Mouse (Mus musculus) right cerebral cortex, postnatal 25 days (tissue): ENCODE data around the gene Resp18.

ENCODE experiments used
- DNase-seq: peaks from one replicate; pipeline ENCODE4 v3.0.0; 2022

Gene Resp18

GRCm38 (mm10) chr1:75264091-75264880 is 13.9 kb downstream of the Resp18 start, which contains the start of gene Ptprn:
Ptprn (minus strand) TSS chr1:75264502.
- peak; percentile 87 for DNase-seq

- peak; percentile 72 for DNase-seq
Measured at GRCm38 (mm10) chr1:75262969-75263951, 15.0 kb downstream of the Resp18 start.

GRCm38 (mm10) chr1:75261278-75261677 is 16.9 kb downstream of the Resp18 start:
- no peak for DNase-seq

- no peak for DNase-seq
Measured at GRCm38 (mm10) chr1:75255516-75256046, 22.6 kb downstream of the Resp18 start.

- DNase-seq = no peak
Measured at GRCm38 (mm10) chr1:75254625-75255013, 23.6 kb downstream of the Resp18 start.

DNA sequence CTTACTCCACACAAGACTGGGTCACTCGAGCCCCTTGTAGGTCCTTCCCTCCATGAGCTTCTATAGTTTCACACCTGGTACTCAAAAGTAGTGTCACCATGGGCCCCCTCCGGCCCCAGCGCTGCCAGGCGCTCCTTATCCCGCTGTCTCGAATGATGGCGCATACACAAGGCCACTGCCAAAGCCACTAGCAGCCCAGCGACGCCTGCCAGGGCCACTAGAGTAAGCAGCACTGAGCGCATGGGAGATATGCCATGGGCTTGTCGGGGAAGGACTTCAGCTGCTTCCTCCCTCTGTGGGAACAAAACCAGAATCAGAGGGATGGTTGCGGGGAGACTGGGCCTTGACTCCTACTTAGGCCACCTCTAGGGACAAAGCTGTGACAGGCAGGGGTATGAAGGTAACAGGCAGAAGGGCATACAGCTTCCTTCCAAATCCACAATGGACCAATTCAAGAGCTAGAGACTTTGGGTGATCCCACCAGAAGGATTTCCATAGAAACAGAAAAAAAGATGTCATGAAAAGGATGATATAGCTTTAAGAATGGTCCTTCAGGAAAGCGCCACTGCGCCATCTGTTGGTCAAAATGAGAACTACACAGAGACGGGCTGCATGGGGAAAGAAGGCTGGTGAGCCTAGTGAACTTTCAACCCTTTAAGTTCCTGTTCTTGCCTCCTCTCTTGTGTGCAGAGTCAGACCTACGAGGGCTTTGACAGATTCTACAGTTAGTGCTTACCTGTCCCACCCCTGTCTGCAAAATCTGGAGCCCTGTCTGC is 24.2 kb downstream of the Resp18 start:
- peak; percentile 76 for DNase-seq

GRCm38 (mm10) chr1:75253029-75253428 is 25.2 kb downstream of the Resp18 start:
- DNase-seq = no peak

DNA sequence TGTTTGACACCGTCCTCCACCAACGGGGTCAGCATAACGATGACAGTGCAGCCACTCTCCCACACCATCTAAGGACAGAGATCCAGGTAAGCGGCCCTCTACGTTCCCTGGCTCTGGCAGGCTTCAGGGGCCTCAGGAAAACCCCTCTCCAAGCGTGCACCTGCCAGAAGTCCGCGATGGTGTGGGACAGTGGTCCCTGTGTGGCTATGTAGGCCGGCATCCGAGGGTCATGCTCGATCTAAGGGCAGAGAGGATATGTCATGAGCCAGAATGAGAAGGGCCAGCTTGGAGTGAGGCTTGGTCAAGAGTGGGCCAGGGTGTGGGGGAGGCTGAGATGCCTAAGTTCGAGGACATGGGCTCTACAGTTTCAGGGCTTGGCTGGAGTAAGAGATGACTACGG is 25.9 kb downstream of the Resp18 start:
- no peak for DNase-seq

DNA sequence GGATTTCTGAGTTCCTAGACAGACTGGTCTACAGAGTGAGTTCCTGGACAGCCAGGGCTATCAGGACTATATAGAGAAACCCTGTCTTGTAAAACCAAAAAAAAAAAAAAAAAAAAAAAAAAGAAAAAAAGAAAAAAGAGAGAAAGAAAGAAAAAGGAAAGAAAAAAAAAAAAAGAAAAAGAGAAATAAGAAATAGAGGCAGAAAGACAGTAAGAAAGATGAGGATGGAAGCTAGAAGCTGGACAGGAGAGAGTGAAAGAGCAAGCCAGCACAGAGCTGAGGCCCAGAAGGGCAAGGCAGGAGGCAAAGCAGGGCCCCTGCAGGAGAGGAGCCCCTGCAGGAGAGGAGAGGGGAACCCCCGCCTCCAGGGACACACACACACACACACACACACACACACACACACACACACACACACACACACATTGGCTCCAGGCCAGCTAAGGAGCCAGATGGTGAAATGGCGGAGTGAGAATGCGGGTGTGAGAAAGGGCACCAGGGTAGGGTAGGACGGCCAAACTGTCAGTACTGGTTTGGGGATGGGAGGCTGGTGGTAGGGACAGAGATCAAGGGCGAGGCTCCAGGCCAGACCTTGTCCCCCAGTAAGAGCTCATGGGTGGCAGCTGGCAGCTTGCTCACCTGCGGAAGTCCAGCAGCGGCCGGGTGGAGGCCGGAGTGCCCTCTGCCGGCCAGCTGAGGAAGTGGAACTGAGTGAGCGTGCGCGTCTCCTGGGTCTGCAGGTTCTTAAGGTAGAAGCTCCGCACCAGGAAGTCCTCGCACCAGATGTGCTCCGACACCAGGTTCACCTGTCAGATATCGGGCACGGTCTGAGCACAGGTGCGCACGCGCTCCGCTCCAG is 26.9 kb downstream of the Resp18 start:
- peak; percentile 75 for DNase-seq

DNA sequence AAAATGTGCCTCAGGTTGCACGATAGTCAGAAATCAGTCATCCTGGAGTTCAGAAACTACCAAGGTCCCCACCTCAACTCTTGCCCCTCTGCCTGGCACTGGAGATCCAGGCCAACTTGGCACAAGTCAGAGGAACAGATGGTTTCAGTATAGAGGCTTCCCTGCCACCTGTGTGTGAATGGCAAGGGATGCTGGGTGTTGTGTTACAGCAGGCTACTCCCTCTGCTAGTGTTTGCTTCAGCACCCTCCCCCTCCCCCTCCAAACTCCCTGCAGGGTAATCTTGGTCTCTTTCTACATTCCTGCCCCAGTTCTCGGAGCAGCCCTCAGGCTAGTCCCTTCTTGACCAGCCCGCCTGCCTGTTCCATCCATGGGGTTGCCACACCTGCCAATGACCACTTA is 27.7 kb downstream of the Resp18 start:
- DNase-seq = no peak

GRCm38 (mm10) chr1:75248041-75248772 is 30.0 kb downstream of the Resp18 start:
- no peak for DNase-seq

DNA sequence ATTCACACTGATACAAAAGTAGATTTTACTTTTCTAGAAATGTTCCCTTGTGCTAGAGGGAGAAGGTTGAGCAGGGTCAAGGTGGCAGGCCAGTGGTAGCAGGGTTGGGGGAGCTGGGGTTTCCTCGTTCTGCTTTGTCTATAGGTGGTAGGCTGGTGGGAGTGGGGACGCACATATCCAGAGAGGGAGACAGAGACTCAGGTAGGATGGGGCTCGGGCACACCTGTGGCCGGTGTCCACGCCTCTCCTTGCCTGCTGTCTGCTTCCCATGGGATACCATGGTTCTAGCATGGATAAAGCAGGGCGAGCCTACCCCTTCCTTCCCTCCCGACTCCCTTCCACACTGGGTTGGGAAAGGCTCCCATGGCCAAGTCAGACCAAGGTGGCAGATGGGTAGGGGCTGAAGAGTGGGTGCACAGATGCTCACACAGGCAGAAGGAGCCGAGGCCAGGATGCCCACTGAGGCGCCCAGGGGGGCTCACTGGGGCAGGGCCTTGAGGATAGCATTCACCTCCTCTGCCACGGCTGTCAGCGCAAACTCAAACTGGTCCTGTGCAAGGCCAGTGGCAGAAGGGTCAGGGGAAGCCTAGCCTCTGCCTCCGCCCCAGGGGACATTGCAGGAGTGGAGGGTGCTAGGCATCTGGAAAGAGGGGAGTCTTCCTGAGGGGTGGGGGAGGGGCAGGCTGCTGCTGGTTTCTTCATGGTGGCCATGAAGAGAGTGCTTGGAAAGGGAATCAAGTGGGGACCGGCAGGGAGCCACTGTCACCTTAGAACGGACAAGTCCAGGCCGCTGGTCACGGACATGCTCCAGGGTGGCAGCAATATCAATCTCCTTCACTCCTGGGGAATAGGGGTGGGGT is 30.9 kb downstream of the Resp18 start:
- DNase-seq = no peak

GRCm38 (mm10) chr1:75244836-75245235 is 33.4 kb downstream of the Resp18 start:
- no peak for DNase-seq

- no peak for DNase-seq
Measured at GRCm38 (mm10) chr1:75244175-75244826, 33.9 kb downstream of the Resp18 start.

GRCm38 (mm10) chr1:75243411-75243810 is 34.8 kb downstream of the Resp18 start:
- DNase-seq = no peak

DNA sequence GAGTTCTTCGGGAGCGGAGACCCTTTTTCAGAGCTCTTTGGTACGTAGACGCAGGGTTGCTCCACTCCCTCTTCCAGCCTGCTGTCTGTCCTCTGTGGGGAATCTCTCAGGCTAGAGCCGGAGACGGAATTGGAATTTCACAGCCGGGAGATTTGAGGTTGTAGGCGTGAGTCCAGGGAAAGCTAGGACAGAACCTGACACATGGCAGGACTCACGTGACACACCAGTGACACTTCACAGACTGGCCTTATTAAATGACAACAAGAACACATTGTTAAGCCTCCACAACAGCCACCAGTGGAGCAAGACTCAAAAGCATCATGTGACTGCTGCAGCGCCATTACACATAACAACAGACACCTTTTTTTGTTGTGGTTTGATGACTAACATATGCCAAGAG is 38.6 kb downstream of the Resp18 start:
- no peak for DNase-seq

DNA sequence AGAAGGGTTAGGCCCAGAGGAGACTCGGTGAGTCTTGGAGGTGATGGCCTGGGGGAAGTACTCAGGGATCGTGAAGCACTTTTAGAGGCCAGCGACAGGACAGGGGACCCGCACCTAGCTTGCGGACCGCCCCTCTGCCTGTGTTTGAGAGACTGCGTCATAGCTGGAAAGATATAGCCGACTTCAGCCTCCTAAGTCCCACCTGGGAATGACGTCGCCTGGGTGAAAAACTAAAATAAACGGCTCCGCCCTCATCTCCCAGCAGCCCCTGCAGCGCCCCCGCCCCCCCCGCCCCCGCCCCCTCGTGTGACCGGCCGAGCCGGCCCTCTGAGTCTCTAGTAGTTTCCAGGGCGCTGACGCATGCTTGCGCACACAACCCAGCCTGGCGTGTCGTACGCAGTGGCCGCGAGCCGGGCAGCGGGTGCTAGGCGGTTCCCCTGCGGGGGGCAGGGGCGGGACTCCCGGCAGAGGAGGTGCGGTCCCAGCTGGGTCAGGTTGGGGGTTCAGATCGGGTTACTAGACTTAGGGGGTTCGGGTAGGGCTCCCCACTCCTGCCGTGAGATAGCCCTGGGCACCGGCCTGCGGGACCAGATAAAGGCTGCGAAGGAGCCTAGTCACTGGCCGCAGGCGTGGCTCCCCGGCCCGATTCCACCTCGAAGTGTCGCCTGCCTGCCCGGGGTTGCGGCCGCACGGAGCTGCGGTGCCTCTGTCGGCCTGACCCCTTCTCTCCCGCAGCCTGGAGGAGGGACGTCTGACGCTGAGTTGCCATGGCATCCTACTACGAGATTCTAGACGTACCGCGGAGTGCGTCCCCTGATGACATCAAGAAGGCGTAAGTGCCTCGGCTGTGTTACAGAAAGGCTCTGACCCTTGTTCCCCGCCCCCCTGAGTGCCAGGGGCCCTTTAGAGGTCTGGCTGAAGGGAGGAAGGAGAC is 41.8 kb downstream of the Resp18 start, which contains the start of gene Dnajb2:
Gene Dnajb2 (plus strand): TSS at position 290 of the 934 bp plus-strand sequence.
- DNase-seq = peak; percentile 87

DNA sequence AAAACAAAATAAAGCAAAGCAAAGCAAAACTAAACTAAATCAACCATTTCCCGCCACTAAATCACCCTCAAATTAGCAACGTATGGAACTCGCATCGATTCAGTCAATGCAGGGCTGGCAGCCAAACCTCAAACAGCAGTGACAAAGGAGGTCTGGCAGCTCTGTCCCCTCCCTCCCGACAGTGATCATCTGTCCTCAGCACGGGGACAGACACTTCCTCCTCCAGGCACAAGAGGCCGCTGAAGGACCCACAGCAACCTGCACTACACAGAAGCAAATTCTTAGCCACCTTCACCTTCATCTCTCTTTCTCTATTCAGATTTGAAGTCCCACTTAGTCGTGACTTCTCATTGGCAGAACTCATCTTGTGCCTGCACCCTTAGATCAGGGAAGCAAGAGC is 43.6 kb downstream of the Resp18 start:
- DNase-seq = peak; percentile 72
